Mouse (Mus musculus): ENCODE measurements around the gene Rrn3. TPM values are rescaled to one million over a fixed set of nuclear protein-coding genes. Genes with fewer than 3 reads are reported as not detected.

Rrn3 gene
- polyA plus RNA-seq, 1 experiment, result 49.1 TPM

DNA sequence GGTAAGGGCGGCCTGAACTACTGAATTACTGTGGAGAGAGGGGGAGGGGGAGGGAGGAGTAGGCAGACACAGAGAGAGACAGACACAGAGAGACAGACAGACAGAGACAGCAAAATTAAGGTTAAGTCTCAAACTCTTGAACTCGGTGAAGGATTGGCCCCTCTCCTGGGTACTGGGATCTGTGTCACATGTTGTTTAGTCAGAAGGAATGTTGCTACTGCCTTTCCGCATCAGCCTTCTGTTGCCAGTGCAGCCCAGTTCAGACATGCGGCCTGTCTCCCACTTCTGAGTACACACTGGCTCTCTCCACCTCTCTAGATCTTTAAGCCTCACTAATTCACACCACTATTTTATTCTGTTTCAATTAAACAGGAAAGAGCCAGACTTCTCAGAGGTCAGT, 46.0 kb downstream of the Rrn3 start:
- no peak for TF ChIP-seq POLR2A (IDR thresholded peaks at IDR 0.05; ENCODE audit: borderline replicate concordance, extremely low read depth, insufficient read depth, insufficient read length, poor library complexity, severe bottlenecking)
- TF ChIP-seq CTCF (IDR thresholded peaks at IDR 0.05; ENCODE audit: borderline replicate concordance, extremely low read depth, insufficient read depth, insufficient read length), result no peak
- no peak for DNase-seq (ENCODE audit: low read depth)

DNA sequence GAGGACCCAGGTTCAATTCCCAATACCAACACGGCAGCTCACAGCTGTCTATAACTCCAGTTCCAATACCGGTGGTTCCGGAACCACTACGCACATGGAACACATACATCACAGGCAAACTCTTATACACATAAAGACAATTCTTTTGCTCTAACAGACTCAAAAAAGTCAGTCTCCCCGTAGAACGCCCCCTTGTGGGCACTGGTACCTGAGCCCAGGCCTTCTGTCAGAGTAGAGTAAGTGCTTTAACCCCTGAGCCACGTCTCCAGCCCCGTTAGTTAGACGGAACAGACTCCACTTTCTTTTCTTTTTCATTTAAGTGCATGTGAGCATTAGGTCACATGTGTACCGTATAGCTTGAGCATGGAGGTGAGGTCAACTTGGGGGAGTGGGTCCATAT, 49.9 kb downstream of the Rrn3 start:
- TF ChIP-seq CTCF (IDR thresholded peaks at IDR 0.05; ENCODE audit: borderline replicate concordance, extremely low read depth, insufficient read depth, insufficient read length) (no peak), POLR2A (IDR thresholded peaks at IDR 0.05; ENCODE audit: borderline replicate concordance, extremely low read depth, insufficient read depth, insufficient read length, poor library complexity, severe bottlenecking) (no peak)
- no peak for DNase-seq (ENCODE audit: low read depth)

DNA sequence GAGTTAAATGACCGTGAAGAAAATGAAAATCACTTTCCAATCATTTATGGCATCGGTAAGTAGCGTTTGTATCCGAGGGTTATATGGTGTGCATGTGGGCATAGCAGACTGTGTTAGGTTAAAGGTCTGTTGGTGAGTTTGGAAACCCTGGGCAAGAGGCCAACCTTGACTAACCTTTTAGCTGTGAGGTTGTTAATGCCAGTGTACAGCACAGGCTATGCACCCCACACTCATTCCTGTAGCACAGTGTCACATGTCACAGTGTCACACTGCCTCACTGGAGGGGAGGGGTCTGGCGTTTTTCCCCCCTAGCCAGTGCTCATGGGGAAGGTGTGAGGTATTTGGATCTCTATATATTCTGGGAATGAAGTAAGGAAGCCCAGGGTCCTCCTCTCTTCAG, 51.1 kb downstream of the Rrn3 start:
- TF ChIP-seq POLR2A (IDR thresholded peaks at IDR 0.05; ENCODE audit: borderline replicate concordance, extremely low read depth, insufficient read depth, insufficient read length, poor library complexity, severe bottlenecking) (no peak), CTCF (IDR thresholded peaks at IDR 0.05; ENCODE audit: borderline replicate concordance, extremely low read depth, insufficient read depth, insufficient read length) (no peak)
- DNase-seq (ENCODE audit: low read depth), result no peak

DNA sequence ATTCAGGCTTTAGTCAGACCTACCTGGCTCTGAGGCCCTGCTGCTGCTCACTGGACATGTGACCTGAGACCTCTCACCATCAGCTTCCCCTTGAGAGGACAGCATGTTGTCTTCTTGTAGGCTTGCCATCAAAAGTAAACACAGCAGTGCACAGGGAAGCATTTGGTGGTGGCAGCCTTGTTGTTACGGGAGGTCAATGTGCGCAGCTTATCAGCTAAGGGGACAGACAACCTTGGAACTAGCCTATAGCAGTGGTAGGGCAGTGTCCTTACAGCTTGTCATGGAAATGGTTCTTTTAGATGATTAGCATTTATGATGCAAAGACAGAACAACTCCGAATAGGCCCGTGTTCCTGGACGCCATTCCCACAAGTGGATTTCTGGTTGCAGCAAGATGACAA, 53.9 kb downstream of the Rrn3 start:
- DNase-seq (ENCODE audit: low read depth), result no peak
- no peak for TF ChIP-seq POLR2A (IDR thresholded peaks at IDR 0.05; ENCODE audit: borderline replicate concordance, extremely low read depth, insufficient read depth, insufficient read length, poor library complexity, severe bottlenecking)

DNA sequence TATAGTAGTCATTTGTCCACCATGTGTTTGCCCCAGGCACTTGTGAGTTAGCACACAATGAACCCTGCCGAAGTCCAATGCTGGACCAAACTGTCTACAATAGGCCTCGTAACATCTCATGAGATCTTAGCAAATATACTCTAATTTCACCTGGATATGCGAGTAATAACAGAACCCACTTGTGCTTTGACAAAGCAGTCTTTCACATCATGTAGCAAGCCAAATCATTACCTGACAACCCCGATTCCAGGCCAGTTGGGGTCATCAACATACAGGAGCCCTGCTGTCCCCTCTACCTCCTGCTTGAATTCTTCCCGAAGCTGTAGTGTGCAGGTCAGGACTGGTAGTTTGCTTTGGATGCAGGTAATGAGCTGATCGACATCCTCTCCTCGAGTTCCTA, 59.5 kb downstream of the Rrn3 start:
- DNase-seq (ENCODE audit: low read depth), result no peak
- TF ChIP-seq POLR2A (IDR thresholded peaks at IDR 0.05; ENCODE audit: borderline replicate concordance, extremely low read depth, insufficient read depth, insufficient read length, poor library complexity, severe bottlenecking) (no peak), CTCF (IDR thresholded peaks at IDR 0.05; ENCODE audit: borderline replicate concordance, extremely low read depth, insufficient read depth, insufficient read length) (no peak)

DNA sequence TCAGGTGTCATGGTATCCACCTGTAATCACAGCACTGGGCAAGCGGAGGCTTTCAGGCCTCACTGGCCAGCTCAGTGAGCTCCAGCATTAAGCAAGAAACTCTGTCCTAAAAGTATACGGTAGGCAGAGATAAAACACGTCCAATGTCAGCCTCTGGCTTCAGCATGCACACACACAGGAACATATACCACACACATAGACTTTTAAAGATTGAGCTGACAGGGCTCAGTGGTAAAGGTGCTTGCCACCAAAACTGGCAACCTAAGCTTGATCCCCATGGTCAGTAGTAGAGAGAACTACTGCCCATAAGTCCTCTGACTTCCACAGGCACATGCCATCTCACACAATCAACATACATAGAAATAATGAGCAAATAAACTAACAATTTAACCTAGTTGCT, 60.4 kb downstream of the Rrn3 start:
- no peak for DNase-seq (ENCODE audit: low read depth)
- TF ChIP-seq CTCF (IDR thresholded peaks at IDR 0.05; ENCODE audit: borderline replicate concordance, extremely low read depth, insufficient read depth, insufficient read length), result no peak
- no peak for TF ChIP-seq POLR2A (IDR thresholded peaks at IDR 0.05; ENCODE audit: borderline replicate concordance, extremely low read depth, insufficient read depth, insufficient read length, poor library complexity, severe bottlenecking)

DNA sequence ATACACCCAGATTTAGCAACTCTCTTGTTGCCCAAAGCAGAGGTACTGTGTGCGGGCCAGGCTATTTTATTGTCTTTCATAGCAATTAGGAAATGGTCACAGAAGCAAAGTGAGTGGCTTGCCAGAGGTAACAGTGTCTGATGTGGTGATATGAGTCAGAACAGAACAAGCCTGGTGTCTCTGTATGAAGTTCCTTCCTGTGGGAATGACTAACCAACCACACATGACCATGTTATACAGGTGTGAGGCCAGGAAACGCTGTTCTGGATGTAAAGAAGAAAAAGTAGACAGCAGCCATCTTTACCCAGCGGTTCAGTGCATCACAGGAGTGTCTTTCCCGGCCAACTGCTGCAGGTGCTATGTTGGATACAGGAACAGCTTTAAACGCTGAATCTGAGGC, 64.5 kb downstream of the Rrn3 start:
- DNase-seq (ENCODE audit: low read depth), result no peak
- TF ChIP-seq POLR2A (IDR thresholded peaks at IDR 0.05; ENCODE audit: borderline replicate concordance, extremely low read depth, insufficient read depth, insufficient read length, poor library complexity, severe bottlenecking) (no peak), CTCF (IDR thresholded peaks at IDR 0.05; ENCODE audit: borderline replicate concordance, extremely low read depth, insufficient read depth, insufficient read length) (no peak)

DNA sequence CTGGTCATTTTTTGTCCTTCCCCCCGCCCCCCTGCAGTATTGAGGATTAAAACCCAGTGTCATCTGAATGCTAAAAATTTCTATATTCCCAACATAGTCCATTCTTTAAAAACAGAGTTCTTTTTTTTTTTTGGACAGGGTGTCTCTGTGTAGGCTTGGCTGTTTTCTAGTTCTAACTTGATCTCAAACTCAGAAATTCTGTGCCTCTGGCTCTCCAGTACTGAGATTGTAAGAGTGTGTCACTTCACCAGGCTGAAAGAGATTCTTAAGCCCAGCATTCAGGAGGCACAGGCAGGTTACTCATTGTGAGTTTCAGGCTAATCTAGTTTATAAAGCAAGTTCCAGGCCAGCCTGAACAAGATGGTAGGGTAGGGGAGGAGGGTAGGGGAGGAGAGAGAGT, 66.2 kb downstream of the Rrn3 start:
- no peak for DNase-seq (ENCODE audit: low read depth)
- no peak for TF ChIP-seq POLR2A (IDR thresholded peaks at IDR 0.05; ENCODE audit: borderline replicate concordance, extremely low read depth, insufficient read depth, insufficient read length, poor library complexity, severe bottlenecking)
- TF ChIP-seq CTCF (IDR thresholded peaks at IDR 0.05; ENCODE audit: borderline replicate concordance, extremely low read depth, insufficient read depth, insufficient read length), result no peak

DNA sequence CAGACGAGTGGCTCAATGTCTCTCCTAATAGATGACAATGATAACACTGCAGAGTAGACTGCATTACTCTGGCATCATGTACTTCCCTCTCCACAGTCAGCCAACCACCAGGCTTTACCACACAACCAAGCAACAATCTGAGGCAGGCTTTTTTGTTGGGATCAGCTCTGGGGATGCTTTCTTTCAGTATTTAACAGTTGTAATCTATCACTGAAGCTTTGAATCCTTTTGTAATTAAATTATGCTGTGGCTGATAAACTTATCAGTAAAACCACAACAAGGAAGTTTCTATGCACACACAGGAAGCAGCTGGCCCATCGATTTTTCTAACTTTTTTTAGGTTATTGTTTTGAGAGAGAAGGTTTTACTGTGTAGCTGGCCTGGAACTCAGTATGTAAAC, 67.8 kb downstream of the Rrn3 start:
- TF ChIP-seq POLR2A (IDR thresholded peaks at IDR 0.05; ENCODE audit: borderline replicate concordance, extremely low read depth, insufficient read depth, insufficient read length, poor library complexity, severe bottlenecking) (no peak), CTCF (IDR thresholded peaks at IDR 0.05; ENCODE audit: borderline replicate concordance, extremely low read depth, insufficient read depth, insufficient read length) (no peak)
- no peak for DNase-seq (ENCODE audit: low read depth)

DNA sequence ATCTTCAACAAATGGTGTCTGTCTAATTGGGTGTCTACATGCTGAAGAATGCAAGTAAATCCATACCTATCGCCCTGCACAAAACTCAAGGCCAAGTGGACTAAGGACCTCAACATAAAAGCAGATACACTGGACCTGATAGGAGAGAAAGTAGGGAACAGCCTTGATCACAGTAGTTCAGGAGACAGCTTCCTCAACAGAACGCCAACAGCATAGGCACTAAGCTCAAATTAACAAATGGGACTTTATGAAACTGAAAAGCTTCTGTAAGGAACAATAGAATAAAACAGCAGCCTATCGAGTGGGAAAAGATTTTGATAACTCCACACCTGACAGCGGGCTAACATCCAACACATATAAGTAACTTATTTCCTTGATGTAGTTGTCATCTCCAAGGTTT, 70.9 kb downstream of the Rrn3 start:
- TF ChIP-seq POLR2A (IDR thresholded peaks at IDR 0.05; ENCODE audit: borderline replicate concordance, extremely low read depth, insufficient read depth, insufficient read length, poor library complexity, severe bottlenecking), result no peak
- TF ChIP-seq CTCF (IDR thresholded peaks at IDR 0.05; ENCODE audit: borderline replicate concordance, extremely low read depth, insufficient read depth, insufficient read length), result no peak
- no peak for DNase-seq (ENCODE audit: low read depth)

DNA sequence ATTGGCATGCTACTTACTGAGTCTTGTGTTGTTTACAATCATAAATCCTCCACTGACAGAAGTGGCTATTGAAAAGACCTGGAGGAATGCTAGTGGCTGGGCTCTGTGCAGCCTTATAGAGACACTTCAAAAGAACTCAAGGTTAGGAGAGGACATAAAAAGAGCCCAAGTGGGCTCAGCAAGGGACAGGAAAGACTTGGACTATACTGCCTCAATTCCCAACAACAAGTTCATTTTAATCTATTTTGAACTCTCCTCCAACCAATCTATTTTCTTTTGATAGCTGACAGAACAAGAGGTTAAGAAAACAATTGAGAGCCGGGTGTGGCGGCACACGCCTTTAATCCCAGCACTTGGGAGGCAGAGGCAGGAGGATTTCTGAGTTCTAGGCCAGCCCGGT, 73.4 kb downstream of the Rrn3 start:
- DNase-seq (ENCODE audit: low read depth), result no peak
- no peak for TF ChIP-seq CTCF (IDR thresholded peaks at IDR 0.05; ENCODE audit: borderline replicate concordance, extremely low read depth, insufficient read depth, insufficient read length)
- no peak for TF ChIP-seq POLR2A (IDR thresholded peaks at IDR 0.05; ENCODE audit: borderline replicate concordance, extremely low read depth, insufficient read depth, insufficient read length, poor library complexity, severe bottlenecking)

Other genes starting within 250 kb of the Rrn3 start
- gene Parn, start 112.5 kb upstream of the Rrn3 start, polyA plus RNA-seq (2012; rRNA removed), result 23.6 and 24.3 TPM in 2 replicates
- 40.1 and 41.5 TPM in 2 replicates for gene Bfar, start 108.8 kb upstream of the Rrn3 start, polyA plus RNA-seq (2012; rRNA removed)
- gene 3110001I22Rik, start 108.8 kb upstream of the Rrn3 start, polyA plus RNA-seq (2012; rRNA removed), result 5.4 TPM in 2 replicates
- gene Pla2g10, start 49.7 kb upstream of the Rrn3 start, polyA plus RNA-seq (2012; rRNA removed), result 0.29 and 0.34 TPM in 2 replicates
- 136 and 159 TPM in 2 replicates for gene Ntan1, start 38.1 kb downstream of the Rrn3 start, polyA plus RNA-seq (2012; rRNA removed)
- 45.8 and 57.9 TPM in 2 replicates for gene Pdxdc1, start 122.4 kb downstream of the Rrn3 start, polyA plus RNA-seq (2012; rRNA removed)
- 9.6 and 12.6 TPM in 2 replicates for gene Mpv17l, start 122.5 kb downstream of the Rrn3 start, polyA plus RNA-seq (2012; rRNA removed)
- 131 and 135 TPM in 2 replicates for gene 2900011O08Rik, start 205.9 kb downstream of the Rrn3 start, polyA plus RNA-seq (2012; rRNA removed)
- gene Ifitm7, start 206.2 kb downstream of the Rrn3 start, polyA plus RNA-seq (2012; rRNA removed), result 1.4 and 1.6 TPM in 2 replicates

Data from brain, embryonic 14.5 days (tissue).